Mouse (Mus musculus): ENCODE results near the gene Vps51. TPM values are rescaled to one million over a fixed set of nuclear protein-coding genes. Genes with fewer than 3 reads are reported as not detected.

Gene Vps51
- total RNA-seq, 2 experiments from 2014 or later, result 82.0 to 92.0 TPM

DNA sequence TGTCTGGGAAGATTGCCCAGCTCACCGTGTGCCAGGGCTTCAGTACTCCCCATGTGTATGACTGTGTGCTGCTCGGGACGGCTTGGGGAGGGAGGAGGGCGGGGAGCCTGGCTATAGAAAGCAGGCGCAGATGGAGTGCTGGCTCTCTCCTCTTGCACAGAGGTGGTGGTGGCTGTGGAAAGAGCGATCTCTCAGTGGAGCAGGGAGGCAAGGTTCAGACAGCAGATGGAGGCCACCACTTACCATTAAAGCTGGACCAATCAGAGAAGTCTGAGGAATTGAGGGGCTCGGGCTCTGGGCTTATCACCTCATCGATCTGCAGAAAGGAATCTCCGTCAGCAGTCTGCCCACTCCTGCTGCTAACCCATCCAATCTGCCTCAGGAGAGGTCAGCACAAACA is 5.1 kb upstream of the Vps51 start, which contains the start of gene Gm28374:
Gm28374 (minus strand) TSS at position 101 of the 400 bp plus-strand sequence.
- DNase-seq (ENCODE audit: low spot score in 2 of 2), result no peak

GRCm38 (mm10) chr19:6079983-6080480 is 3.0 kb upstream of the Vps51 start, which contains the start of gene Tmem262:
Gene Tmem262 (plus strand): TSS chr19:6080033.
- no peak for DNase-seq (ENCODE audit: low spot score in 2 of 2)

DNA sequence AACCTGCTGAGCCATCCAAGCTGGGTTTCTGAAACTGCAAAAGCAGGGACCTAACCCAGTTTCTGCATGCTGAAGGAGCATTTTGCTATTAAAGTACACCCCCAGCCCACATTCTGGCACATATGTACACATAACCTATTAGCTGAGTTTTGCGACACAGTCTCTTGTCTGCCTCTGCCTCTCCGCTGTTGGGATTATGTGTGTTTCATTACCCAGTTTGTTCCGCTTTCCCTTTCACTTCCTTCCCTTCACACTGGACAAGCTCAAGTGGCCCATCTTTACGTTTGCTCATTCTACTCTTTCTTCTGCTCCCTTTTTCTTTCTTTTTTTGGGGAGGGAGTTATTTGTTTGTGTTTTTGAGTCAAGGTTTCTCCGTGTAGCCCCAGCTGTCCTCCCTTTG is 3.1 kb downstream of the Vps51 start:
- DNase-seq (ENCODE audit: low spot score in 2 of 2), result no peak

DNA sequence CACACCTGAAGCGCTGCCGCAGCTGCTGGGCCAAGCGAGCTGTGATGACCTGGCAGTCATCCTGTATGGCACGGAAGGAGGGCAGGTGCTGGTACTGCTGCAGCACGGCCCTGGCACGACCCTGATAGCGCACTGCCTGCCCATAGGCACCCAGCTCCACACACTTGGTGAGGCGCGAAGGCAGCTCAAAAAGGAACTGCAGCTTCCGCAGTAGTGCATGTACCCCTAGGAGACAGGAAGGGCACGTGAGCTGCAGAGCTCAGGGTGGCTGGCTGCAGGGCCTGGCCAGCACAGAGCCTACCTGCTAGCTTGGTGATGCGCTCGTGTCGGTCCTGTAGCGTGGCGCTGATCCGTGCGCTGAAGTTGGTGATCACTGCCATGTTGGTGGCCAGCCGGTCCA is 5.8 kb downstream of the Vps51 start:
- DNase-seq (ENCODE audit: low spot score in 2 of 2), result no peak

DNA sequence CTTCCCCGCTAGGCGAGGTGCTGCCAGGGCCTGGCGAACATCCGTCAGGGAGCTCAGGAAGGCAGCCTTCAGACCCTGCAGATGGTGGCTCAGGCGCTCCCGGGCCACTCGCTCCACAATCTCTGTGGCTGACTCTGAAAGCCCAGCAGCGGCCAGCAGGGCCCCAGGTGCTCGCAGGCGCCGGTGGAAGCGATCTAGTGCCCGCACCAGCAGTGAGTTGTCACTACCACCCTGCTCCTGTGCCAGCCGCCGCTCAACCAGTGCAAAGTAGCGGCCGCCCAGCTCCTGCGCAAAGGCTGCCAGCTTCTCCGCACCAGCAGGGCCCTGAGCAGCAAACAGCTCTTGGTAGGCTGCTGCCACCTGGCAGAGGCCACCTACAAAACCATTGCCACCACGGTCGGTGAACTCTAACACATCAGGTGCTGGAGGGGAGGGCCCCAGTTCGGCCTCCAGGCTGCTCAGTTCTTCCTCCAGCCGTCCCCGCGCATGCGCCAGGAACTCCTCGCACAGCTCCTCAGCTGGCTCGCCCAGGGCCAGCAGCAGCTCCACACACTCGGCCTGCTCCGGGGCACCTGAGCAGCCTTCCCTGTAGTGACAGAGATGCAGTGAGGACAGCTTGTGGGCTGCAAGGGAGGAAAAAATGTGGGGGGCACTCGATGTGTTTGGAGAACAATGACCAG is 6.3 kb downstream of the Vps51 start:
- no peak for DNase-seq (ENCODE audit: low spot score in 2 of 2)

DNA sequence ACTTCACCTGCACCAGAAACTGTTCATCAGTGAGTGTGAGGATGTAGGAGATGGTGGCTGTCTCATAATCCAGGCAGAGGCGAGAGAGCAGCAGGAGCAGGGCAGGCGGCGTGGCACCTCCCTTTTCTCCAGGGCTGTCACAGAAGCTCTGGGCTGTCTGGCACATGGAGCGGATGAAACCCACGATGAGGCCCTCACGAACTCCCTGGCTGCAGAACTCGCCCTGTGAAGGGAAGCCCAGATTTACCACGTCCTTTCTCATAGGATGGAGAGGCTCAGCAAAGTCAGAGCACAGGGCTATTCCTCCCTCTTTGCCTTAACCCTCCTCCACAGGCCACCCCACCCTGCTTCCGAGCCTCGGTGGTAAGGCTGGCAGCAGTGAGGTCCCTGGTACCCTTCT is 7.2 kb downstream of the Vps51 start:
- DNase-seq (ENCODE audit: low spot score in 2 of 2), result no peak

- no peak for DNase-seq (ENCODE audit: low spot score in 2 of 2)
Measured at GRCm38 (mm10) chr19:6068951-6069350, 8.1 kb downstream of the Vps51 start.

DNA sequence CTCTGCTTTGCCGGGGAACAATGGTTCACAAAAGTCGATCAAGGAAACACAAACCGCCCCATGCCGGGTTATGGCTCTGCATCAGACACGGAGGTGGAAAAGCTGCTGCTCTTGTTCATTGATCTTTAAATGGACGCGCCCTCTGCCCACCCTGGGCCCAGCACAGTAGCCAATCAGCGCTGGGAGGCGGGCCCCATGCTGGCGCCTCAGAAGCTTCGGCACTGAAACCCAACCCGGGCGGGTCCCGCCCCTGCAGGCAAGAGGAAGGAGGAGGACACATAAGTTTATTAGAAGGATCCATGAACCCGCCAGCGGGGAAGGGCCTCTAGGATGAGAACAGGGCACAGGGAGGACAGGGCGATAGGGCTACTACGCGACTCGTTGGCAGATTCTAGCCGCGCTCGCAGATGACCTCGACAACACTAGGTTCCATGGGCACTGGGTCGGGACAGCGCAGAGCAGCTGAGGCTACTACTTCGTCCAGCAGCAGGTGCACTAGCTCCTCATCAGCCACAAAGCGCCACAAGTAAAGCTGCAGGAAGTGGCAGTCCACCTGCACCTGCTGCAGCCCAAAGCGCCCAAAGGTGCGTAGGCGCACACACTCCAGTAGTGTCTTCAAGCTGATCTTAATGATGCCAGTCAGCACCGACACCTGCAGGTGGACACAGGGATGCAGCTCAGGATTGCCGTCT is 9.2 kb downstream of the Vps51 start, which contains the start of gene Tm7sf2:
Tm7sf2 (minus strand) TSS at position 650 of the 692 bp plus-strand sequence.
- DNase-seq (ENCODE audit: low spot score in 2 of 2), result peak; percentile 89 to 91

GRCm38 (mm10) chr19:6067011-6067723 is 9.9 kb downstream of the Vps51 start:
- DNase-seq (ENCODE audit: low spot score in 2 of 2), result peak; percentile 88 to 90

DNA sequence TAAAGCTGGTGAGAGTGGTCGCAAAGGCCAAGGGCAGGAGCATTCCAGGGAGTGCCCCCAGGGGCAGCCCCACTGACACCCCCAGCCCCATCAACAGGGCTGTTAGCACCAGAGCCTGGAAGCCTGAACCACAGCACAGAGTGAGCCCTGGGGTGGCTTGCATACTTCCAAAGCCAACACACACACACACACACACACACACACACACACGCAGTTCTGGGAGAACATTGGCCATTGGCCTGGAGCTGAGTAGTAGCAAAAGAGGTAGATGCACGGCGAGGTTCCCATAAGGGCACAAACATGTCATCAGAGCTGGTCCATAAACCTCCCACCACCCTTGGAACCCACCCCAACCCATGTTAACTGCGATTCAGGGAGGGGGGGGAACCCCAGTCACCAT is 10.5 kb downstream of the Vps51 start:
- DNase-seq (ENCODE audit: low spot score in 2 of 2), result no peak

- no peak for DNase-seq (ENCODE audit: low spot score in 2 of 2)
Measured at GRCm38 (mm10) chr19:6063081-6063480, 13.9 kb downstream of the Vps51 start.

GRCm38 (mm10) chr19:6062418-6062817 is 14.6 kb downstream of the Vps51 start:
- DNase-seq (ENCODE audit: low spot score in 2 of 2), result no peak

GRCm38 (mm10) chr19:6061641-6062302 is 15.3 kb downstream of the Vps51 start:
- peak; percentile 59 to 62 for DNase-seq (ENCODE audit: low spot score in 2 of 2)

- DNase-seq (ENCODE audit: low spot score in 2 of 2), result peak; percentile 89 to 94
Measured at GRCm38 (mm10) chr19:6061021-6061533, 16.0 kb downstream of the Vps51 start, which contains the start of gene Znhit2. Gene Znhit2 (plus strand): TSS chr19:6061192.

DNA sequence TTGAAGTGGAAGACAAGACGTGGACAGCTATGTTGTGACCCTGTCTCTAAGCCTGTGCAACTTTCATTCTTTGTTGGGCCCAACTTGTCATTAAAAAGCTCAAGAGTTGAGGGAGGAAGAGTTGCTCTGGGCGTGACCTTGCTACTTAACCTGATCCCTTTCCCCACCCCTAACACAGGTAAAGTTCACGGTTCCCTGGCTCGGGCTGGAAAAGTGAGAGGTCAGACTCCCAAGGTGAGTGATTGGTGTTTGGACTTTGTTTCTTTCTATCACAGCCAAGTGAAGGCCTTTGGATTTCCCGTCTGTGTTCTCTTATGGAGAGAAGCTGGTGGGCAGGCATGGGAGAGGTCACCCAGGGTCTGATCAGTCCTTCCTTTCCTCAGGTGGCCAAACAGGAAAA is 18.1 kb downstream of the Vps51 start:
- DNase-seq (ENCODE audit: low spot score in 2 of 2), result no peak

GRCm38 (mm10) chr19:6058513-6058912 is 18.5 kb downstream of the Vps51 start:
- DNase-seq (ENCODE audit: low spot score in 2 of 2), result no peak

DNA sequence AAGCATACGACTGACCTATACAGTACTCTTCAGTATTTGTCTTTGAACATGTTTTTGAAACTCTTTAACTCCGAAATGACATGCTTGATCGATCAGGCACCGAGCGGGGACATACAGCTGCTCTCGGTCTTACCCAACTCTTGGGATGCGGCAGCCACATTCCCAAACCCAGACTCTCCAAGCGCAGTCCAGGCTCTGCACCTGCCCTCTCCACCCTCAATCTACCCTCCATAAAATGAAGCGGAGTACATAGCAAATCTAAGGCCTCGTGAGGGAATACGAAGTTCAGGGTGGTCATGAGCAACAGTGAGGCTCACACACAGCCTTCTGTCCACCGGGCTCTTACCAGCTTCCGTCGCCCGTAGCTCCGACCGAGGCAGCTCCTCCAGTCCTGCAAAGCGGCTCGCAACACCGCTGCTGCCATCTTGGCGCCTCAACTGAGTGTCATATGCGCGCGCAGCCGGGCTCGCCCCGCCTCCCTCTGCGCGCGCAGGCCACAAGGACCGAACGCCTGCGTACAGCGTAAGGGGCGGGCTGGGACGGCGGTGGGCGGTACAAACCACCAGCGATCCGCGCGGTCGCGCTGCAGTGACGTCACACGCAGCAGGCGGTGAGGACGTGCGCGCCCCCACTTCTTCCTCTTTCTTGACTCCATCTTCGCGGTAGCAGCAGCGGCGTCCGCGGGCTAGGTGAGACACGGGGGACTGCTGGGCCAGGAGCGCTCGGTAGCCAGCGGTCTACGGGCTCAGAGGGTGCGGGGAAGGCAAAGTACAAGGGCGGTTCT is 19.5 kb downstream of the Vps51 start, which contains the start of the genes Mrpl49 and Fau:
Mrpl49 (minus strand) TSS at position 473 of the 784 bp plus-strand sequence.
Fau (plus strand) TSS at position 532 of the 784 bp plus-strand sequence.
- peak; percentile 97 to 99 for DNase-seq (ENCODE audit: low spot score in 2 of 2)

DNA sequence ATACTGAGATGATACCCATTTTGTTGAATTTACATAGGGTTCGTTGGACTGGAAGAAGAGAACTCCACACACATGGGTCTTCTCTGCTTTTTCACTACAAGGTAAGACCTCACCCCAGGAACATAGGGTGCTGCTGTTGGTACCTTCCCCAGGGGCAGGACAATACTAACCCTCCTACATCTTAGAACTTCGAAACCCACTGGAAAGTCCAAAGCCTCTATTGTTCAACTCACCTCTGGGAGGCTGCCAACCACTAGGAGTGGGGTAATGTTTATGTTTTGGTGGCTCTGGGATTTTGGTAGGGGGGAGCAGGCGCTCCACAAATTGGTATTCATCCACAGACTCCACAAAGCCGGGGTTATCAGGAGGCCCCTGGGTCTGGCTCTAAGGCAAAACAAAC is 20.3 kb downstream of the Vps51 start:
- no peak for DNase-seq (ENCODE audit: low spot score in 2 of 2)

- no peak for DNase-seq (ENCODE audit: low spot score in 2 of 2)
Measured at GRCm38 (mm10) chr19:6054296-6054695, 22.7 kb downstream of the Vps51 start.

DNA sequence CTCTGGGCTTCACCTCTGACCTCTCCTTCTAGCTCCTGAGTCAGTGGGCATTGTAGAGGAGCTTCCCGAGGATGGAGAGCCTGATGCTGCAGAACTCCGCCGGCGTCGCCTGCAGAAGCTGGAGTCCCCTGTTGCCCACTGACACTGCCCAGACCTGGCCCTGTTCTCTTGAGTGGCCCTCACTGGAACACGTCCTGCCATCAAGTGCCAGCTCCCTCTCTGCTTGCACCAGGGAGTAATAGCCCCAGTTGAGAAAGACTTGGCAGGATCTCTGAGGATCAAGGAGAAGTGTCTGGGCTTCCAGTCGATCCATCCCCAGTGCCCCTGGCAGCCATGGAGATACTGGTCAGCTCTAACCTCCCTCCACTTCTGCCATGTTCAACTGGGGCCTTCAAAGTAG is 24.5 kb downstream of the Vps51 start:
- DNase-seq (ENCODE audit: low spot score in 2 of 2), result no peak
